Mouse (Mus musculus): ENCODE results near the gene Tesk2. TPM values are rescaled to one million over a fixed set of nuclear protein-coding genes. Genes with fewer than 3 reads are reported as not detected.
A peak's percentile ranks its signal among the peaks of the same experiment; 100 is the strongest.

Tesk2 gene
- total RNA-seq, 1 experiment = 15.3 TPM

DNA sequence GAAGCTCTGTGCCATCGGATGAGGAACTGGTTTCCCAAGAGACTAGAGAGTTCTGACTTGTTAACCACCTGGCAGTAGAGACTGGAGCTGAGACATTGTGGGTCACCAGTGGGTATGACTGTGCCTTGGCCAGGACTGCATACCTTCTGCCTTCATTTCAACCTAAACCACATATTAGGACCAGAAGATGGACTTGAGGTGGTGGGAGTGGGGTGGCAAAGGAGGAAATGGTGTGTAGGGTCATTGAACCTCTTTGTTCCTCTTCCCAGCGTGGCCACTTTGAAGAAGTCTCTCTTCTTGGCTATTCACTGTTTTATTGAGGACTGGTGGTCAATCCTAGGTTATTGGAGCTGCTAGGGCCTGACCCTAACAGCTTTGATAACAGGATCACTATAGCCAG is 60.6 kb downstream of the Tesk2 start:
- Histone ChIP-seq H3K27ac (ENCODE audit: insufficient read depth, low read depth, low read length, poor library complexity, severe bottlenecking) (peak overlapping the region; percentile 38; the same call in 1 of the 2 replicates), H3K9ac (ENCODE audit: insufficient read depth, low read depth, low read length, poor library complexity, severe bottlenecking) (no peak overlapping the region), H3K9me3 (ENCODE audit: control insufficient read depth, insufficient read depth, low read depth, low read length) (no peaks in the 10 kb centered on the region), H3K4me1 (ENCODE audit: control insufficient read depth in 2 of 2, insufficient read depth in 2 of 2, low read length in 2 of 2, poor library complexity in 1 of 2) (peaks cover 17% of the 10 kb centered on the region in 2 experiments), H3K36me3 (ENCODE audit: control insufficient read depth, insufficient read depth, low read length, poor library complexity, severe bottlenecking) (no peaks in the 10 kb centered on the region), H3K4me3 (ENCODE audit: insufficient read depth in 1 of 2, low read depth in 1 of 2, low read length in 2 of 2, poor library complexity in 1 of 2, severe bottlenecking in 1 of 2) (no peak overlapping the region)
- DNase-seq (ENCODE audit: low read depth, low spot score) = no peak
- in situ Hi-C loops (cut with MboI; ENCODE audit: low sequenced_read_pairs in 2 of 2, unreplicated experiment in 2 of 2) = loop anchor here in 1 of 2 experiments (10.0 kb wide), 1 partner anchor 67 kb away; no protein-coding TSS in a partner anchor
- TF ChIP-seq MAFK (IDR thresholded peaks at IDR 0.05; ENCODE audit: insufficient read depth, low read depth, low read length) (no peak), ZNF384 (IDR thresholded peaks at IDR 0.05; ENCODE audit: low read depth, low read length) (no peak), CHD2 (IDR thresholded peaks at IDR 0.05; ENCODE audit: low read depth, low read length) (no peak), HCFC1 (IDR thresholded peaks at IDR 0.05; ENCODE audit: borderline replicate concordance, insufficient read depth, low read length) (no peak), ZC3H11A (IDR thresholded peaks at IDR 0.05; ENCODE audit: borderline replicate concordance, low read depth, low read length) (no peak)

DNA sequence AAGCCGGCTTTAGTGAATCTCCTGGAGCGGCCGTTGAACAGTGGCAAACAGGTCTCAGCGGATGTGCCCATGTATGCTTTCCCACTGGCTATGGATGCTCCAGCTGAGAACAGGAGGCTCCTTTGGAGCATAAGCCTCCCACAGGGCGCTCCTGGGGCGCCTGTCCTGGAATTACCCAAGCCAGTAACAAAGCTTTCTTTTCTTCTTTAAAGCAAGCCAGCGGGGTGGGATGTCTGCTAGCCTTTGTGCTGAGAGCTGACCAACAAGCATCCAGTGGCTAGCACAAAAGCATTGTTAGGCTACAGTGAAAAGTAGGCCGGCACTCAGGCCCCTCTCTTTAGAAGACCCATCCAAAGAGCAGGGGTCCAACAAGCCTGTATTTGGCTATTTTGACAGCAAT is 61.4 kb downstream of the Tesk2 start:
- TF ChIP-seq HCFC1 (IDR thresholded peaks at IDR 0.05; ENCODE audit: borderline replicate concordance, insufficient read depth, low read length) (no peak), ZC3H11A (IDR thresholded peaks at IDR 0.05; ENCODE audit: borderline replicate concordance, low read depth, low read length) (no peak), MAFK (IDR thresholded peaks at IDR 0.05; ENCODE audit: insufficient read depth, low read depth, low read length) (no peak), CHD2 (IDR thresholded peaks at IDR 0.05; ENCODE audit: low read depth, low read length) (no peak), ZNF384 (IDR thresholded peaks at IDR 0.05; ENCODE audit: low read depth, low read length) (no peak)
- Histone ChIP-seq H3K4me1 (ENCODE audit: control insufficient read depth in 2 of 2, insufficient read depth in 2 of 2, low read length in 2 of 2, poor library complexity in 1 of 2) (peaks cover 17% of the 10 kb centered on the region in 2 experiments), H3K9me3 (ENCODE audit: control insufficient read depth, insufficient read depth, low read depth, low read length) (no peaks in the 10 kb centered on the region), H3K27ac (ENCODE audit: insufficient read depth, low read depth, low read length, poor library complexity, severe bottlenecking) (peak overlapping the region; percentile 95; the same call in 1 of the 2 replicates), H3K9ac (ENCODE audit: insufficient read depth, low read depth, low read length, poor library complexity, severe bottlenecking) (no peak overlapping the region), H3K36me3 (ENCODE audit: control insufficient read depth, insufficient read depth, low read length, poor library complexity, severe bottlenecking) (no peaks in the 10 kb centered on the region), H3K4me3 (ENCODE audit: insufficient read depth in 1 of 2, low read depth in 1 of 2, low read length in 2 of 2, poor library complexity in 1 of 2, severe bottlenecking in 1 of 2) (no peak overlapping the region)
- peak; percentile 43 for DNase-seq (ENCODE audit: low read depth, low spot score)
- in situ Hi-C loops (cut with MboI; ENCODE audit: low sequenced_read_pairs in 2 of 2, unreplicated experiment in 2 of 2) = loop anchor here in 1 of 2 experiments (10.0 kb wide), 1 partner anchor 67 kb away; no protein-coding TSS in a partner anchor

DNA sequence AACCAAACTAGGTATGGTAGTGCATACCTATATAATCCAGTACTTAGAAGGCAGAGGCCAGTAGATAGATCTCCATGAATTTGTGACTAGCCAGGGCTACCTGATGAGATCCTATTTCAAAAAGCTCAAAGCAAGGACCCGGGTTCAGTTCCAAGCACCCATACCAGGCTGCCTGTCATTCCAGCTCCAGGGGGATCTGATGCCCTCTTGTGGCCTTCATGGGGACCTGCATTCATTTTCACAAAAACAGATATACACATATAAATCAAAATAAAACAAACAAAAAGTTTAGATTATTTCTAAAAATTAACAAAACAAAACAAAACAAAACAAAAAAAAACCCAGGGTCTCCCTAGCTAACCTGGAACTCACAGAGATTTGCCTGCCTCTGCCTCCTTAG is 65.8 kb downstream of the Tesk2 start:
- H3K36me3 ChIP-seq (ENCODE audit: control insufficient read depth, insufficient read depth, low read length, poor library complexity, severe bottlenecking) = no peaks in the 10 kb centered on the region
- peaks cover 9% of the 10 kb centered on the region in 2 experiments for H3K4me1 ChIP-seq (ENCODE audit: control insufficient read depth in 2 of 2, insufficient read depth in 2 of 2, low read length in 2 of 2, poor library complexity in 1 of 2)
- no peak for DNase-seq (ENCODE audit: low read depth, low spot score)
- no peak overlapping the region for H3K4me3 ChIP-seq (ENCODE audit: insufficient read depth in 1 of 2, low read depth in 1 of 2, low read length in 2 of 2, poor library complexity in 1 of 2, severe bottlenecking in 1 of 2)
- no peak overlapping the region for H3K9ac ChIP-seq (ENCODE audit: insufficient read depth, low read depth, low read length, poor library complexity, severe bottlenecking)
- in situ Hi-C loops (cut with MboI; ENCODE audit: low sequenced_read_pairs in 2 of 2, unreplicated experiment in 2 of 2) = loop anchor here (5.0 to 10.0 kb wide), 2 partner anchors 69 to 72 kb away; no protein-coding TSS in a partner anchor
- TF ChIP-seq ZC3H11A (IDR thresholded peaks at IDR 0.05; ENCODE audit: borderline replicate concordance, low read depth, low read length) = 0 out of 2 replicates have a peak, but pooled peaks have one; percentile 30
- no peak for TF ChIP-seq ZNF384 (IDR thresholded peaks at IDR 0.05; ENCODE audit: low read depth, low read length)
- H3K9me3 ChIP-seq (ENCODE audit: control insufficient read depth, insufficient read depth, low read depth, low read length) = no peaks in the 10 kb centered on the region
- no peak overlapping the region for H3K27ac ChIP-seq (ENCODE audit: insufficient read depth, low read depth, low read length, poor library complexity, severe bottlenecking)

DNA sequence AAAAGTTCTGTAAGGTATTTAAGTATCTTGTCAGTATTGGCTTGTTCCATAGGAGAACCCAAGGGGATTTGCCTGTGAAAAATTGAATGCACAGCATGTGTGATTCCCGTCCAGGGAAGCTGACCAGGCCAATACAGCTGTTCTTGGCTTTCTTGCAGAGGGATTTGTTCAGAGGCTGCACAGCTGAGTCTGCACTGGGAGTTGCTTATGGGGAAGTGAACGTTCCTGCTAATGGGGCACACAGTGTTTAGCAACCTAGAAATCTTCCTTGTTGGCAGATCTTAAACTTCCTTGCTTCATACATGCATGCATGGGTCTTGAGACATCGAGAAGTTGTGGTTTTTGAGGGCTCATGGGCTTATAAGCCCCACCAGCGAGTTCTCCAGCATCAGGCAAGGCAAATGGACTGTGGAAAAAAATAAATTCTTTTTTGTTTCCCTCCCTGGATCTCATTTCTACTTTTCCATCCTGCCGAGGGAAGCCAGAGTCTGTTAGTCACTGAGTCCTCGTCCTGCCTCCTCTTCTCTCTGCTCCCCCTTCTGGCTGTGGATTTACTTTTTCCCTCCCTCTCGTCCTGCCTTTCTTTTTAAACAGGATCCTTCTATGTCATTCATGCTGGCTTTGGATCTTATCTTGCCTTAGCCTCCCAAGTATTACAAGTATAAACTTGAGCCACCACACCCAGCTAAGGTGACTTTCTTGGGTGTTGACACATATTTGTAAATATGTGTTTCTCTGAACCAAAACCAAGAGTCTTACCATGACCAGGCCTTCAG is 67.4 kb downstream of the Tesk2 start:
- Histone ChIP-seq H3K4me1 (ENCODE audit: control insufficient read depth in 2 of 2, insufficient read depth in 2 of 2, low read length in 2 of 2, poor library complexity in 1 of 2) (peaks cover 3 to 6% of the 10 kb centered on the region in 2 experiments), H3K9me3 (ENCODE audit: control insufficient read depth, insufficient read depth, low read depth, low read length) (no peaks in the 10 kb centered on the region), H3K9ac (ENCODE audit: insufficient read depth, low read depth, low read length, poor library complexity, severe bottlenecking) (no peak overlapping the region), H3K27ac (ENCODE audit: insufficient read depth, low read depth, low read length, poor library complexity, severe bottlenecking) (no peak overlapping the region), H3K4me3 (ENCODE audit: insufficient read depth in 1 of 2, low read depth in 1 of 2, low read length in 2 of 2, poor library complexity in 1 of 2, severe bottlenecking in 1 of 2) (no peak overlapping the region), H3K36me3 (ENCODE audit: control insufficient read depth, insufficient read depth, low read length, poor library complexity, severe bottlenecking) (no peaks in the 10 kb centered on the region)
- TF ChIP-seq ZNF384 (IDR thresholded peaks at IDR 0.05; ENCODE audit: low read depth, low read length) = no peak
- no peak for TF ChIP-seq MAFK (IDR thresholded peaks at IDR 0.05; ENCODE audit: insufficient read depth, low read depth, low read length)
- no peak for TF ChIP-seq ZC3H11A (IDR thresholded peaks at IDR 0.05; ENCODE audit: borderline replicate concordance, low read depth, low read length)
- TF ChIP-seq HCFC1 (IDR thresholded peaks at IDR 0.05; ENCODE audit: borderline replicate concordance, insufficient read depth, low read length) = no peak
- no peak for DNase-seq (ENCODE audit: low read depth, low spot score)
- in situ Hi-C loops (cut with MboI; ENCODE audit: low sequenced_read_pairs in 2 of 2, unreplicated experiment in 2 of 2) = loop anchor here (5.0 to 10.0 kb wide), 2 partner anchors 71 to 73 kb away; no protein-coding TSS in a partner anchor
